Mouse (Mus musculus) thymus, postnatal 36 days (tissue): ENCODE results near the gene Atg10.

Source experiments
- DNase-seq, 2 experiments: peaks; one replicate each; pipeline ENCODE4 v3.0.0; 2022; ENCODE audit warnings: mixed read lengths in 2 of 2

Gene Atg10

GRCm38 (mm10) chr13:90995034-90995629 lies 228.6 kb downstream of the Atg10 start:
- no peak for DNase-seq

DNA sequence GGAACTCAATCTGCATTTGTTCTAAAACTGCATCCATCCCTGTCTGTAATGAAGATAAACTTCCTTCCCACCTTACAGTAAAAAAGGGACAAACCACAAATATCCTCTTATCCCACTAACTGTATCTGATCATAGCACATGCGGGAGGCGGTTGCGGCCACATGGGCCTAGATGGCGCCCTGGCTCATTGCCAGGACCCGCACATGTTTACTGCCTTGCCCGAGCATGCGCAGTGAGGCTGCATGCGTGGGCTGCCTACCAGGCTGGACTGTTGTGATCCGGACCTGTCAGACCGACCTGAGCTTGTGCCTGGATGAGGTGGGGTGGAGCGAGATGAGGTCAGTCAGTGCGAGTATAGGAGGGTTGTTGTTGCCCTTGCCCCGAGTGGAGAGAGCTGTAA lies 230.2 kb downstream of the Atg10 start:
- no peak for DNase-seq

GRCm38 (mm10) chr13:90992948-90993347 lies 230.8 kb downstream of the Atg10 start:
- DNase-seq: no peak

DNA sequence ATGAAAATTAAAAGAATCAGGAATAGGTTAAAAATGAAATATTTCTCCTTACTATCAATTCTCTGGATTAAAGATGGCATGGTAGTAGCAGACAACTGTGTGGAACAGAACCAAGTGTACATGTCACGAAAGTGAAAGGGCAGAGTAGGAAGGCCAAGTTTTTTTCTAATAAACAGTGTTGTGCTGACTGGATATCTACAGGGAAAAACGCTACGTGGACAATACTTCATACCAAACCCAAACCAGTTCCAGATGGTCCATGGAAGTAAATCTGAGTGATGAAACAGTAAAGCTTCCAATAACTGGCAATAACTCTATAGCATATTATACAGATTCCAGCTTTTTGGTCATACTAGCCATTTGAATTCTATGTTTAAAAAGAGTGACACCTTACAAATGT lies 235.5 kb downstream of the Atg10 start:
- DNase-seq: no peak

DNA sequence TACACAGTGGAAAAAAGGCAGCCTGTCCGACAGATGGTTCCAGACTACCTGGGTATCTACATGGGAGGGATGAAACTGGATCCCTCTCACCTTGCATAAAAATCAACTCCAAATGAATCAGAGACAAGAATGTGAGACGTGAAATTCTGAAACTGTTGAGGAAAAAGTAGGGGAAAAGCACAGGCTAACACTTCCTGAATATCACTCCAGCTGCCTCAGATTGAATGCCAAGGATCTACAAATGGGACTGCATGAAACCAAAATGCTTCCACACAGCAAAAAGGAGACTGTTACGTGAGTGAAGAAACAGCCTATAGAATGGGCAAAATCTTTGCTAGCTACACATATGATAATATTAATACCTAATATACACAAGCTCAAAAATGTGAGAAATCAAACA lies 238.4 kb downstream of the Atg10 start:
- DNase-seq: no peak

DNA sequence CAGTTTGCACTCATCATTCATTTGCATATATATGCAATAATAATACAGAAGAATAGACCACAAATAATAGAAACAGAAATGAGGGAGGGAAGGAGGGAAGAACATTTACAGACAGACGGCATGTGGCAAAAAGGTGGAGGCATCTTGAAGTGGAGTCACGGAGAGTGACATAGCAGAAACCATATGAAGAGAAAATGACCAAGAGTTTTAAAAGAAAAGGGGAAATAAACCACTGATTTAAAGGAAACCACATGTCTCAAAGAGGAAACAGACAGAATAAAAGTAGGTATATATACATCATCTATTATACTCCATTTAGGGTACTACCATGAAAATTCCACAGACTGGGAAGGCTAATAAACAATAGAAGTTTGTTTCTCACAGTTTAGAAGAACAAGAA lies 239.7 kb downstream of the Atg10 start:
- no peak for DNase-seq

DNA sequence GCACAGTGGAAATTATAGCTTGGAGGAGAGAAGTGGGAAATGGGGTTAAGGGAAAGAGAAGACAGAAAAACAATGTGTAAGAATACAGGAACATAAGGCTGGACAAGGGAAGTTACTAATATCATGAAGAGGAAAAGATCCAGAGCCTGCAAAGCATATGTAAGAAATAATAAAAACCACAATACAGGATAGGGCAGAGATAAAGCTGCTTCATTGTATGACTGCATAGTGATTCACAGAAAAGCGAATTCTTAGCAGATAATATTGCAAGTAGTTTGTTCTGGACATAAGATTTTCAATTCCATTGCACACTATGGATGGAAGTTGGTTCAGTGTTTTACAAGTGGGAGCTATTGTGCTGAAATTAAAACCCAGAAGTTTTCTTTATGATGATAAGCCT lies 242.0 kb downstream of the Atg10 start:
- no peak for DNase-seq

- no peak for DNase-seq
Observed at GRCm38 (mm10) chr13:90980878-90981674, 242.7 kb downstream of the Atg10 start.

DNA sequence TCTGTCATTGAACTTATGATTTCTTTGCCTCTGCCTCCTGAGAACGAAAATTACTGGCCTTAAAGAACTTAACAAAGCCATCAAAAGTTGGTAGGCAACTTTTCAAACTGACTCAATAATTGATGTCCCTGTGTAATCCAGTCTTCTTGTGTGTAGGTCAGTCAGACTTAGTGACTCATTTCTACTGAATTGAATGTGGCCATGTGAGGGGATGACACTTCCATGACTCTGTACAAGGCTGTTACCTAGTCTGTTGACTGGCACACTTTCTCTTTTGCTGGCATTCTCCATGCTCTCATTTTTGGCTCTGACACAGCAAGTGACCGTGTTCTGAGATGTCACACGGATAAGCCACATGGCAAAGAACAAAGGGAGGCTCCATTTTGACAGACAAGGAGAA lies 246.7 kb downstream of the Atg10 start:
- DNase-seq: no peak

DNA sequence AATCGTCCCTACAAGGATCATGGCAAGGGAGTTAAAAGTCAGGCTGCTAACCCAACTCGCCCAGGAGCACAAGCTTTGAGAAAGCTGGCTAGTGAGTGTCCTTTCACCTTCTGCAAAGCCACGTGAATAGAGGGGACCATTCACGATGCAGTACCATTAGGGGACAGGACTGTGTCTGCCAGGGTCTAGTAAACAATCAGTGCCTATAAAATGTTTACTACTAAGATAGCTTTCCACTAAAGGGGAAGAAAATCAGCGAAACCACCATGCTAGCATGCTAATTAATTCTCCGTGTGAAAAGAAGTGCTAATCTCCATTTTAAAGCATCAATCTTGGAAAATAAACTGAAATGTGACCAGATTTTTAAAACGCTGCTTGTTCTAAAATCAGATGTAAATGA lies 250.4 kb downstream of the Atg10 start:
- DNase-seq: no peak

DNA sequence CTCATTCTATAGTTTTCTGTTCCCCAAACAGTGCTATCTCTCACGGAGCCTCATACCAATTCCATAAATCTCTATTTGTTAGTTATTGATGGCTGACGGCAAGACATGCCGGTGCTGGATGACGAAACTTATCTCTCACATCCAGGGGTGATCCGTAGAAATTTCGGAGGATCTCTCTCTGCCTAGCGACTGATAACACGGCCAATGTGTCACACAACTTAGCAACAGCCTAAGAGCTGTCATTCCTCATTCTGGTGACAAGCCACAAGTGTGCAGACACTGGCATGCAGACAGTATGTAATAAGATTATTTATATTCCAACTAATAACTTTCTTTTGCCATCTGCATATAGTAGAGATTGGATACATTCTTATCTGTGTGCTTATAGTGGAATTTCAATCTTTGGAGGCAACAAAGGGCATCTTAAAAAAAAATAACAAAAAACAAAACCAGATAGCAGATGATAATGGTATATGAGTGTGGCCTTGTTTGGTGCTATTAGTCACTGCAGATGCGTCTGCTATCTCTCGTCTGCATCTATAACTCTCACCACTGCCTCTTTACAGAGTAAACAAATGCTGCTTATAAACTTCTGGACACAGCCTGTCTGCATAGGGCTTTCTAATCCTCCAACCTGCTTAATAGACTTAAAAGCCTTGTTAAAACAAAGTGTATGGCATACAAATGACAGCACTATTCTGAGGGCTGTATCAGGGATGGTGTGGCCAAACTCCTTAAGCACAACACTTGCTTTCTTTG lies 253.3 kb downstream of the Atg10 start:
- no peak for DNase-seq

GRCm38 (mm10) chr13:90968940-90969339 lies 254.8 kb downstream of the Atg10 start:
- no peak for DNase-seq

DNA sequence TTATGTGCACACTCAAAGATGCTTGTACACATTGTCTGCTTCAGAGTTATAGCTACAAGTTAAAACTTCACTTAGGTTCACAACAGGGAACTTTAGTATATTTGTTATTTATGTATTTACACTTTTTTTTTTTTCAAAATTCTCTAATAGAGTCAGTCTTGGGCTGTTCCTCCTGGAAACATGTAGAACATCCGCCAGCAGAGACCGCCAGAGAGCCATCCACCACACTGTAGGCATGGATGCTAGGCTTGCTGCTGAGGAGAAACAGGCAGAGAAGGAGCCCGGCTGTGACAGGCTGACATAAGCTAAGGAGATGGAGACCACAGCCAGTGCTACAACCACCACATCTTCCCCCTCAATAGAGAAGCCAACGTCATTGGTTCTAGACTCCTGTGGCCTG lies 256.3 kb downstream of the Atg10 start:
- peak; percentile 71 to 76 for DNase-seq

GRCm38 (mm10) chr13:90965996-90966395 lies 257.8 kb downstream of the Atg10 start:
- DNase-seq: no peak

GRCm38 (mm10) chr13:90964511-90964910 lies 259.3 kb downstream of the Atg10 start:
- DNase-seq: no peak

GRCm38 (mm10) chr13:90962836-90963760 lies 260.7 kb downstream of the Atg10 start:
- DNase-seq: no peak

DNA sequence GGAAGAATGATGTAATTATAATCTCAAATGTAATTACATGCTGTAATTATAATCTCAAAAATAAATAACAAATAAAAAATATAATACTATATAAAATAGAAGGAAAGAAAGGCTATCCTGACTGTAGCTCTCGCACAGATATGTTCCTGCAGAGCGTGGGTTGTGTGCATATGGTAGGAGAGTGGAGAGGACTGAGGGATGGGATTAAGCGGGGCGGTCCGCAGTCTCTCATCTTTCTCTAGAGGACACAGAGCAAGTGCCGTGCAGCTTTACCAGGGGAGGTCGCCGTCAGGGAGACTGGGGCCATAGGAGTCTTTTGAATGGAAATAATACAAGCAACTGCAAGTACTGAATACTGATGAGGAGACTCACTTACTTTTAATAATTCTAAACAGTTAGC lies 263.2 kb downstream of the Atg10 start:
- DNase-seq: no peak

- no peak for DNase-seq
Observed at GRCm38 (mm10) chr13:90958894-90959293, 264.9 kb downstream of the Atg10 start.

GRCm38 (mm10) chr13:90939600-90939999 lies 284.2 kb downstream of the Atg10 start:
- no peak for DNase-seq

DNA sequence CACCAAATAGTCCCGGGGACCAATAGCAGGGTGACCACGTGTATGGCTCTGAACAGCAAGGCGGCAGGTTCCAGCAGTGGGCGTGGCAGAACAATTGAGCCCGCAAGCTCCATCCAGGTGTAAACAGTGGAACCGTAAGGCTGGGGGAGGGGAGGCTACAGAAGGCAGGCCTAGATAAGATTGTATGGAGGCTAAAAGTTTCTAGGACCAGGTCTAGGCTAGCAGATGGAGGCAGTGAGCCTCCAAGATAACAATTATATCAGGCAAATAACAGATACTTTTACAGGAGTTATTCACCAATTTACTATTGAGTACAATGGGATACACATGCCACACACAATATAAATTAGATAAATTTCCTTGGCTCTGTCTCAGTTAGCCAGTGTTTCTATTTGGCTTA lies 284.6 kb downstream of the Atg10 start:
- no peak for DNase-seq

DNA sequence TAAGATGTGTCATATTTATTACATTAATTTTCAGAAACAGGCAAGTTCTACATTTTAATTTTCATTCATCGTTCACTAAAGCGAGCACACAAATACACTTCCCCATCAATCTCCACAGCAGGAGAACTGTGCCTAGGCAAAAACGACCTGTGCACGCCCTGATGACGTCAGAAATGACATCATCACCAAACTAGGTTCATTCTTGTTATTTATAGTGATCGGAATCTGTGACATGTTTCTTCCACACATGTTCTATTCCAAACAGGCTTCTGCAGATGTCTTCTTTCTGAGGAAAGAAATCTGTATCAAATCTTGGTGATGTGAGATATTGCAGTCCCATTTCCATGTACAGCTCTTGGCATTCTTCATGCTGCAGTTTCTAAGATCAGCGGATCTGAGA lies 287.9 kb downstream of the Atg10 start:
- DNase-seq: no peak

DNA sequence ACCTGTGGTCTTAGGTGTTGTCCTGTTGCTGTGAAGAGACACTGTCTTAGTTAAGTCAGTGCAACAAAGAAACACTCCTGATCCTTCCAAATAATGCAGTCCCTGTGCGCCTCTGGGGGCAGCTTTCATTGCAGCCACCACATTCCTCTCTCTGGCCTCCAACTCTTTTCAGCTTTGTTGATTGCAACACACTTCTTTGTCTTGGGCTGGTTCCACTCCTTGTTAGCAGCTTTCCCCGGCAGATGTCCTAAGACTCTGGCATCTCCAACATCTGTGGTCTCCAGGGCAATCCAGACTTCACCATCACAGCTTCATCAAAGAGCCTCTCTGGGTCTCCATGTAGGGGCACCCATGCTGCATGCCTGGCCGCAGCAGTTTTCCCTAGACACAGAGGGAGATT lies 290.5 kb downstream of the Atg10 start:
- DNase-seq: no peak

DNA sequence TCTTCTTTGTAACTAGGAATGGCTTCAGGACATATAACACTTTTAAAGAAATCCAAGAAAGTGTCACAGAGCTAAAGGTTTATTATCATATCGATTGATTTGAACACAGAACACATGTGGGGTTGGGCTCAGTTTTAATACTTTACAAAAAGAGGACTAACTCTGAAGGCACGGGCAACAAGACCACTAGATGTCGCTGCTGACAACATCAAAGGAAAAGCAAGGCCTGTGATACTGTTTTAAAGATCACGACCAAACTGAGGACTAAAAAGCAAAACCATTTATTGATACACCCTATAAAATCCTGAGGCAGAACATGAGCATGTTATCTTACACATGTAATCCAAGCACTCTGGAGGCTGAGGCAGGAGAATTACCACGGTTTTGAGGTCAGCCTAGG lies 293.9 kb downstream of the Atg10 start:
- peak; percentile 53 to 64 for DNase-seq
